Mouse (Mus musculus): ENCODE data around the gene Arhgap32. TPM values are rescaled to one million over a fixed set of nuclear protein-coding genes. Genes with fewer than 3 reads are reported as not detected.

The Arhgap32 gene
- polyA plus RNA-seq, 1 experiment from 2014 or later = 8.8 TPM

GRCm38 (mm10) chr9:32280456-32280855 lies 164.5 kb downstream of the Arhgap32 start:
- Histone ChIP-seq H3K27me3 (ENCODE audit: control insufficient read depth, insufficient read depth, low read length) (no peaks in the 10 kb centered on the region), H3K9ac (ENCODE audit: low read length) (no peak overlapping the region), H3K9me3 (ENCODE audit: control insufficient read depth, low read length) (no peaks in the 10 kb centered on the region), H3K4me1 (replicated peaks; ENCODE audit: control insufficient read depth, insufficient read depth) (no peaks in the 10 kb centered on the region), H3K27ac (replicated peaks) (no peak overlapping the region), H3K4me3 (ENCODE audit: low read depth, low read length) (no peak overlapping the region), H3K36me3 (ENCODE audit: control insufficient read depth, insufficient read depth, low read length) (no peaks in the 10 kb centered on the region), H3K4me2 (replicated peaks; ENCODE audit: low read depth) (no peak overlapping the region)
- TF ChIP-seq EP300 (optimal IDR thresholded peaks at IDR 0.05) (no peak), CTCF (IDR thresholded peaks at IDR 0.05; ENCODE audit: low read depth) (no peak)
- DNase-seq (ENCODE audit: low spot score) (no peak), ATAC-seq (ENCODE audit: low FRiP score, low TSS enrichment) (no peak)
- WGBS = 82% methylated on average over 5 of the region's 5 CpGs

GRCm38 (mm10) chr9:32283591-32283990 lies 167.7 kb downstream of the Arhgap32 start:
- H3K4me2 ChIP-seq (replicated peaks; ENCODE audit: low read depth) = no peak overlapping the region
- H3K4me1 ChIP-seq (replicated peaks; ENCODE audit: control insufficient read depth, insufficient read depth) = no peaks in the 10 kb centered on the region
- H3K27me3 ChIP-seq (ENCODE audit: control insufficient read depth, insufficient read depth, low read length) = no peaks in the 10 kb centered on the region
- H3K4me3 ChIP-seq (ENCODE audit: low read depth, low read length) = no peak overlapping the region
- no peaks in the 10 kb centered on the region for H3K36me3 ChIP-seq (ENCODE audit: control insufficient read depth, insufficient read depth, low read length)
- WGBS = 80% methylated on average over 5 of the region's 5 CpGs
- no peak overlapping the region for H3K9ac ChIP-seq (ENCODE audit: low read length)
- no peak overlapping the region for H3K27ac ChIP-seq (replicated peaks)
- DNase-seq (ENCODE audit: low spot score) = no peak
- no peak for TF ChIP-seq CTCF (IDR thresholded peaks at IDR 0.05; ENCODE audit: low read depth)
- no peak for TF ChIP-seq EP300 (optimal IDR thresholded peaks at IDR 0.05)
- no peak for ATAC-seq (ENCODE audit: low FRiP score, low TSS enrichment)
- no peaks in the 10 kb centered on the region for H3K9me3 ChIP-seq (ENCODE audit: control insufficient read depth, low read length)

GRCm38 (mm10) chr9:32291618-32292017 lies 175.7 kb downstream of the Arhgap32 start:
- no peak for ATAC-seq (ENCODE audit: low FRiP score, low TSS enrichment)
- no peak overlapping the region for H3K27ac ChIP-seq (replicated peaks)
- H3K9ac ChIP-seq (ENCODE audit: low read length) = no peak overlapping the region
- no peaks in the 10 kb centered on the region for H3K36me3 ChIP-seq (ENCODE audit: control insufficient read depth, insufficient read depth, low read length)
- DNase-seq (ENCODE audit: low spot score) = no peak
- H3K27me3 ChIP-seq (ENCODE audit: control insufficient read depth, insufficient read depth, low read length) = no peaks in the 10 kb centered on the region
- TF ChIP-seq EP300 (optimal IDR thresholded peaks at IDR 0.05) (no peak), CTCF (IDR thresholded peaks at IDR 0.05; ENCODE audit: low read depth) (no peak)
- H3K9me3 ChIP-seq (ENCODE audit: control insufficient read depth, low read length) = no peaks in the 10 kb centered on the region
- no peaks in the 10 kb centered on the region for H3K4me1 ChIP-seq (replicated peaks; ENCODE audit: control insufficient read depth, insufficient read depth)
- H3K4me2 ChIP-seq (replicated peaks; ENCODE audit: low read depth) = no peak overlapping the region
- no peak overlapping the region for H3K4me3 ChIP-seq (ENCODE audit: low read depth, low read length)
- WGBS = 46% methylated on average over 7 of the region's 7 CpGs

- H3K9ac ChIP-seq (ENCODE audit: low read length) = no peak overlapping the region
- TF ChIP-seq EP300 (optimal IDR thresholded peaks at IDR 0.05) = no peak
- no peak for TF ChIP-seq CTCF (IDR thresholded peaks at IDR 0.05; ENCODE audit: low read depth)
- WGBS = 35% methylated on average over 5 of the region's 5 CpGs
- DNase-seq (ENCODE audit: low spot score) (no peak), ATAC-seq (ENCODE audit: low FRiP score, low TSS enrichment) (peak; percentile 69; the same call in 1 of the 2 replicates)
- H3K4me2 ChIP-seq (replicated peaks; ENCODE audit: low read depth) = no peak overlapping the region
- no peak overlapping the region for H3K27ac ChIP-seq (replicated peaks)
- no peaks in the 10 kb centered on the region for H3K36me3 ChIP-seq (ENCODE audit: control insufficient read depth, insufficient read depth, low read length)
- H3K27me3 ChIP-seq (ENCODE audit: control insufficient read depth, insufficient read depth, low read length) = no peaks in the 10 kb centered on the region
- no peaks in the 10 kb centered on the region for H3K9me3 ChIP-seq (ENCODE audit: control insufficient read depth, low read length)
- no peak overlapping the region for H3K4me3 ChIP-seq (ENCODE audit: low read depth, low read length)
- no peaks in the 10 kb centered on the region for H3K4me1 ChIP-seq (replicated peaks; ENCODE audit: control insufficient read depth, insufficient read depth)
Measured at GRCm38 (mm10) chr9:32292686-32293085, 176.8 kb downstream of the Arhgap32 start.

- Histone ChIP-seq H3K27me3 (ENCODE audit: control insufficient read depth, insufficient read depth, low read length) (no peaks in the 10 kb centered on the region), H3K36me3 (ENCODE audit: control insufficient read depth, insufficient read depth, low read length) (no peaks in the 10 kb centered on the region), H3K9ac (ENCODE audit: low read length) (no peak overlapping the region), H3K4me1 (replicated peaks; ENCODE audit: control insufficient read depth, insufficient read depth) (no peaks in the 10 kb centered on the region), H3K4me3 (ENCODE audit: low read depth, low read length) (no peak overlapping the region), H3K4me2 (replicated peaks; ENCODE audit: low read depth) (no peak overlapping the region), H3K9me3 (ENCODE audit: control insufficient read depth, low read length) (no peaks in the 10 kb centered on the region), H3K27ac (replicated peaks) (no peak overlapping the region)
- DNase-seq (ENCODE audit: low spot score) = no peak
- no peak for TF ChIP-seq CTCF (IDR thresholded peaks at IDR 0.05; ENCODE audit: low read depth)
- TF ChIP-seq EP300 (optimal IDR thresholded peaks at IDR 0.05) = no peak
- no peak for ATAC-seq (ENCODE audit: low FRiP score, low TSS enrichment)
- WGBS = 87% methylated on average over 9 of the region's 9 CpGs
Measured at GRCm38 (mm10) chr9:32295061-32295800, 179.3 kb downstream of the Arhgap32 start.

GRCm38 (mm10) chr9:32302501-32303150 lies 186.7 kb downstream of the Arhgap32 start:
- no peaks in the 10 kb centered on the region for H3K4me1 ChIP-seq (replicated peaks; ENCODE audit: control insufficient read depth, insufficient read depth)
- H3K27me3 ChIP-seq (ENCODE audit: control insufficient read depth, insufficient read depth, low read length) = no peaks in the 10 kb centered on the region
- H3K4me2 ChIP-seq (replicated peaks; ENCODE audit: low read depth) = no peak overlapping the region
- H3K4me3 ChIP-seq (ENCODE audit: low read depth, low read length) = no peak overlapping the region
- no peak for TF ChIP-seq EP300 (optimal IDR thresholded peaks at IDR 0.05)
- TF ChIP-seq CTCF (IDR thresholded peaks at IDR 0.05; ENCODE audit: low read depth) = no peak
- ATAC-seq (ENCODE audit: low FRiP score, low TSS enrichment) (0 out of 2 replicates have a peak, but pooled peaks have one; percentile 12), DNase-seq (ENCODE audit: low spot score) (no peak)
- no peaks in the 10 kb centered on the region for H3K9me3 ChIP-seq (ENCODE audit: control insufficient read depth, low read length)
- 60% methylated on average over 13 of the region's 13 CpGs for WGBS
- no peaks in the 10 kb centered on the region for H3K36me3 ChIP-seq (ENCODE audit: control insufficient read depth, insufficient read depth, low read length)
- H3K9ac ChIP-seq (ENCODE audit: low read length) = no peak overlapping the region
- H3K27ac ChIP-seq (replicated peaks) = no peak overlapping the region
